Mouse (Mus musculus): Measurements from ENCODE around the gene Tceal7.

The Tceal7 gene

DNA sequence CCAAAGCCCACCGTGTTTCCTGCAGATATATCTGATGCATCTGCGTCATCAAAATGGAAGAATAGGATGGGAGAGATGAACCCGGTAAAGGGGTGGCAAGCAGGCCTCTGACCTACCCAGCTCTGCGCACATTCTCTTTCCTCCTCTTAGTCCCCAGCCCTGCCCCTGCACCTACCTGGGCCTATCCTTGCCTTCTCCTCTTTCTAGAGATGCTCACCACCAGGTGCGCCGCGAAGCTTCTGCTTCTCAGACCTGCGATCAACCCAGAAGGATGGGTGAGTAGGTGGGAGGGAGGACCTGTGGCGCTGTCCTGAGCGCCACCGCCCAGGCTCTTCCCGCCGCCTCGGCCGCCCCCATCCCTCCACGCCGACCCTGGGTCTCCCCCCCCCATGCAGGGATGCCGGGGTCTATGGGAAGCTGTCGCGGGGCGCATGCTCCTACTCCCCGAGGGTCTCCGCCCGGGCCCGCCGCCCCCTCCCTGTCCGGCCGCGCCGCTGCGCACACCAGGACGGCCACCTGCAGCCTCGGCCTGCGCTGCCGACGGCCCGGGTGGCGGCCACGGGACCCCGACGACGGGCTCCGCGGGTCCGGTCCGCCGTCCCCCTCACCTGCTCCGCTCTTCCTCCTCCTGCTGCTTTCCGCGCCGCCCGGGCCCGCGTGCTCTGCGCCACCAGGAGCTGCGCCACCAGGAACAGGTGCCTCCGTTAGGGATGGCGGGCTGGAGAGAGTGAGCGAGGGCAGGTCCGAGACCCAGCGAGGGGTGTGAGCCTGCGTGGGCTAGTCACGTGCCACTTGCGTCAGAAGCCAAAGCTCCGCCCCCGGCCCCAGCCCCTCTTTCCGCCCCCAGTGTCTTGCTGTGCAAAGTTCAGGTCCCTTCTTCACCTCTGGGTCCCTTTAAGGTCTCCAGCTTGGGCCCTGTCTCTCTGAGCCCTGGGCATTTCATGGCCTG lies at the start of gene Tceal7, which contains the start of gene Bex1:
TSS of gene Tceal7 (plus strand) at position 51 of the 949 bp plus-strand sequence.
TSS of gene Bex1 (minus strand) at position 785 of the 949 bp plus-strand sequence.
- peak in 1 of 2 experiments; percentile 13 for DNase-seq

DNA sequence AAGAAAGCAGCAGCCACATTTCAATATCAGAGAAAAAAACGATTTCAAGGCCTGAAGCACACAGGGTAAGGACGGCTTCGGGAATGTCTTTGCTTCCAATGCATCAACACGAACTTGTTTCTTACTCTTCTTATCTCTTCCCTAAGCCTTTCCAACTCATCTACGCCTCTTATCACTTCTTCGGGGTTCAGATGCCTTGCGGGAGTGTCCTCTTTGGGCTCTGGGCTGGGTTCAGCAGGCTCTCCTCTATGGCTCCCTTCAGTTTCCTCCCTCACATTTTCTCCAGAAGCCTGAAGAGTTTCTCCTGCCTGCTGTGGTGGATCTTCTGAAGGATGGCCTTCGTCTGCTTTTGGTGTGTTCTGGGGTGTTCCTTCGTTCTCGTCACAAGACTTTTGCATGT lies 44.0 kb upstream of the Tceal7 start:
- DNase-seq, result no peak

DNA sequence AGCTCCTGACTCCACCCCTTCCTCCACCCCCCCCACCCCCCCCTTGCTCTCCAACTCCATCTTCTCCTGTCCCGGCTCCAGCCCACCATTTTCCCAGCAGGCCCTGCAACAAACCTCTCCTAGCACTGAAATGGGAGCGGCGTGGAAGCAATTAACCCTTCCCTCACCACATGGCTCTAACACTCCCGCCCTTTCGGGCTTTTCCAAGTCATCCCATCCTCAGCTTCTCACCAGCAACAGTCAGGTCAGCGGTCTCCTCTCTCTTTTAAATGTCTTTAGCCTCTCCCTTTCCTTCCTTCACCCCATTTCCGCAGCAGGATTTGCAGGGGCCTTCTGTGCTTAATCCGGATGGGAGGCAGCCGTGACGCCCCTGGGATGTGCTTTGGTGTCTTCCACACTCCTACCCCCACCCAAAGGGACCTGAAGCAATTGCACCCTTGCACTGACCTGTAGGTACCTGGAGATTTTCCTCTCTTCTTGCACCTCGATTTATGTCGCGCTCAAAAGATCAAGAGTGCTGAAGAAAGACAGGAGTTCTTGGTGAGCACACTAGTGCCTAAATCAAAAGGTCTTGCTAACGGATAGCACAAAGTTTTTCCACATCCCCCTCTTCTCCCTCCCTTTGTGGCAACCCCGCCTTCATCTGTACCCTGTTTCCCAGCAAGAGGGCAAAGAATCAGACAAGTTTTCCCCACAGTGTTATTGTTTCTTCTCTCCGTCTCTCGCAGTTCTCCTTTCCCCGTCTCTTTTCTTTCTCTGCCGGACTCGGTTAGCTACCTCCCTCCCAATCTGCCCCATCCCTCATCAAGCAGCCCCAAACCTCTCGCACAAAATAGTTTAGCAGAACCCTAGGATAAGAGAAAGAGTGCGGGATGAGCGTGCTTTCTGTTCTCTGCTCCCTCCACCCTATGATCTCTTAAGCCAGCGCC lies 43.1 kb upstream of the Tceal7 start:
- no peak for DNase-seq

DNA sequence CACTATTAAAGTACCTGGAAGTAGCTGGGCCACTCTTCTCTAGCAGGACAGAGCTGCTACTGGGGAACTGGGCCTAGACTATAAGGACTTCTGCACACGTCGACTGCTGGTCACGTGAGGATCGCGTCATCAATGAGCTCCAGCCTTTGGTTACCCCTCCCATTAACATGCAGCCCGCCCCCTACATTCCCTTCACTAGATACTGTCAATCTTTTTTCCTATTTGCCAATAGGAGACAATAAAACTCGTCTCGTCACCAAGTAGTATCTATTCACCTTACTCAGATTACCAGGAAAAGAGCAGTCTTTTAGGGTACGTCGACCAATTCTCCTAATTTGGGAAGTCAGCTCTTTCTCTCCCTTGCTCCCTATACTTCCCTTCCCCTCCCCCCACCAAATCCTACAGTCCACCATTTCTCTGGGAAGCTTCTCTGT lies 42.4 kb upstream of the Tceal7 start, which contains the start of gene Tceal8:
TSS of gene Tceal8 (minus strand) at position 225 of the 434 bp plus-strand sequence.
- DNase-seq, result peak; percentile 2 to 20

DNA sequence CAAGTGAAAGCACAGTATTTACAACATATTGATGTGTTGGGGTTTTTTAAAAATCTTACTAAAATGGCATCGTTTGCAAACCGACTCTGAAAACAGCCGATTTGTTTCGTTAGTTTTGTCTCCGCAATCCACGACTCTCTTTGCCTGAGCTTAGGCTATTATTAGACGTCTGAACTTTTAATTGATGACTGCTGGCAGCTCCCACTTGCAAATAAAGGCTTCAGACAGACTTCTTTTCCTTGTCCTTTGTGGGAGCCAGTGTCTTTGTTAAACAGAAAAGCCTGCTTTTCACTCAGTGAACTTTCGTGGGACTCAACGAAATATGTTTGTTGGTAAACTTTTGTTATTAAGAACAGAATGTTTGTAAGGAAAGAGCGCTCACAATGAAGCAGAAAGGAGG lies 41.8 kb upstream of the Tceal7 start:
- DNase-seq, result no peak

DNA sequence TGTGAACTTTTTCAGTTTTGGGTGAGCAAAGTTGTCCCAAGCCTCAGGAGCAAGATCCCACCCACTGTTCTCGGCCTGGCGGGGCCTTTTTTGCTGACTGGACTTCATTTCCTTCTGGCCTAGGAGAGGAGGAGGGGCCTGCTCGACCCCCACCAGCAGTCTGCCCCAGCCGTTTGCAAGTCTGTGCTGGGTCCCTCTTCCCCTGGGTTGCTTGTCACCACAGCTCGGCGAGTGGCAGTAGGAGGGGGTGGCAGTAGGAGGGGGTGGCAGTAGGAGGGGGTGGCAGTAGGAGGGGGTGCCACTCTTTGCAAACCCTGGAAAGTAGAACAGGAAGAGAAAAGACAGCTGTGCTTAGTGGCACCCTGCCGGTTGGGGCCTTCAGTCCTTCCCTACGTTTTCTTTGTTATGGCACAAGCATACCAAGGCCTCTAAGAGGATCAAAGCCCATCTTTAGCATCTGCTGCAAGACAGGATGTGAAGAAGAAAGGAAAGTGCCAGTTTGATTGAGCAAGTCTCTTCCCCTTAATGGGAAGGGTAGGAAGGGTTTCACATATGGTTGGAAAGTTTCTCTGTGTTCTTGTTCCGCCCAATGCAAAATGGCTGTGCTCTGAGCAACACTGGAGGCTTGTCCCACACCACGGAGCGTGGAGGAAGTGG lies 33.6 kb upstream of the Tceal7 start:
- peak; percentile 11 to 52 for DNase-seq

DNA sequence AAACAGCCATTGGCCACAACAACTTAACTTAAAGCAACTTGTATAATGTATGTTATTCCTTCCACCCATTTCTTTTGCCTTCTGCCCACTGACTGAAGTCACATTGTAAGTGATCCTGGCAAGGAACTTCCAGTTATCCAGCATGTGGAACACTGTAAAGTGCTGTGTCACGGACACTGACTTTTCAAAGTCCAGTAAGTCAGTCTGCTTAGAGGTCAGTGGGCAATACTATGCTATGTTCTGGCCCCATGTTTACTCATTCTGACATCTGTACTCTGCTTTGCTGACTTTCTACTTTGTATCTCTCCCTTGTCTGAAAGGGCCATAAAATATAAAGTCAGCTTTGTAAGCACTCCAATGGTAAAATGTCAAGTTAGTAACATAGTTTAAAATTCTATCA lies 31.5 kb upstream of the Tceal7 start:
- no peak for DNase-seq

DNA sequence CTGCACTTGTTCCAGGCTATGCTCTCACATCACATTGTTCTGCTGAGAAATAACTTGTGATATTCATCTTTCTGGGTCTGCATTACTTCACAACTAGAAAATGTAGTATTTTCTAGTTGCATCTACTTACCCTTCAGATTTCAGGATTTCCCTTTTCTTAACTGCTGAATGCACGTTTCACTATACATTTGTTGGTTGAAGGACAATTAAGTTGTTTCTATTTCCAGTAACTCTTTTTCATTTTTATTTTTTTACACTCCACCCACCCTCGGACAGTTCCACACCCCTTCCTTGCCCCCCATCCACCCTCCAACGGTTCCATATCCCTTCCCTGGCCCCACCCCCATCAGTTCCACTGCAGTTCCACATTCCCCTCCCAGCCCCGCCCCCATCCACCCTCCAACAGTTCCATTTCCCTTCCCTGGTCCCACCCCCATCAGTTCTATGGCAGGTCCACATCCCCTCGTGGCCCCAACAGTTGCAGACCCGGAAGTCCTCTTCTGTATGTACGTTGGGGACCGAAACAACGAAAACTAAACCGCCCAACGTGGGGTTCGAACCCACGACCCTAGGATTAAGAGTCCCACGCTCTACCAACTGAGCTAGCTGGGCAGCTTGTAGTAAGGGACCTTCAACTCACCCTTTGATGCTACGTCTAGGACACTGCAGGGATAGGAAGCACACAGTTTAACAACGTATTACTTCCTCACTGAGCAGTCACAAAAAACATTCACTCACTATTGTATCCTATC lies 19.2 kb upstream of the Tceal7 start:
- DNase-seq, result no peak

DNA sequence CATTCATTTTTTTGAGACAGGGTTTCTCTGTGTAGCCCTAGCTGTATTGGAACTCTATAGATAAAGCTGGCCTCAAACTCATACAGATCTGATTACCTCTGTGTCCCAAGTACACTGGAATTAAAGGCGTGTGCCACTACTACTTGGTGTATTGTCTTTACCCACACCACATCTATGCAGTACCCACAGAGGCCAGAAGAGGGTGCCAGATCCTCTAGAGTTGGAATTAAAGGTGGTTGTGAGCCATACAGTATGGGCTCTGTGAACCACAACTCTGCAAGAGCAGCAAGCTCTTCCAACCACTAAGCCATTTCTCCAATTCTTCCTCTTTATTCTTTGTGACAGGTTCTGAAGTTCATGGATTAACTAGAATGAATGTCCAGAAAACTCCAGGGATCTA lies 17.7 kb upstream of the Tceal7 start:
- peak; percentile 41 to 43 for DNase-seq

DNA sequence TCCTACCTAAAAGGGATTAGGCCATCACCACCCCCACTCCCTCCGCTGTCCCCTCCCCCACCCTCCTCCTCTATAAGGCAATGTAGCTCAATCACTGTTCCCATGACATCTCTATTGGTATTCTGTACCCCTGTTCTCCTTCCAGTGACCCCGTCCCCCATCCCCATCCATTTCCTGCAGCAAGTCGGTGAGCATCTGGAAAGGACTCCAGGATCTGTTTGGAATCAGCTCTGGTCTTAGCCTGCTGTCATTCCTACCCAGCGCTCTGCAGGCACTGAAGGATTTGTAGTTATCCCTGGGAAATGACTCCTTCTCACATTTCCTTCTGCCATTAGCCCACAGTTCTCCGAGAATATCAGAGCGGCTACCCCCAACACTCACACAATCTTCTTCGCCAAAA lies 11.3 kb upstream of the Tceal7 start:
- no peak for DNase-seq

DNA sequence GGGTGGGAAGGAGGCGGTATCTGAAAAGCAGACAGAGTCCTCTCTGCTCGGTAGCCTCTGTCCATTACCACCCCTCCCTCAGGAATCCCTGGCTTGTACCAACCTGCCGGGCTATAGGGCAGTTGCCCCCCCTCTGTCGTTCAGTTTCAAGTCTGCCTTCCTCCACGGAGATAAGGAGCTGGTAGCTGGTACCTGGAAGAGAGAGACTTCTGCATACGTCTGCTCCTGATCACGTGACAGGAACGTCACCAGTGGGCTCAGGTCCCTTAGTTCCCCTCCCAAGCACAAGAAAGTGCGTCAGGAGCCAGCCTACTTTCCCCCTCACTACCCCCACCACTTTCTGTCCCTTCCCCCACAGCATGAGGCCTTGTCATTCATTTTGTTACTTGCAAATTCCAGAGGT lies 10.9 kb upstream of the Tceal7 start, which contains the start of gene Tceal5:
TSS of gene Tceal5 (minus strand) at position 213 of the 403 bp plus-strand sequence.
- no peak for DNase-seq

DNA sequence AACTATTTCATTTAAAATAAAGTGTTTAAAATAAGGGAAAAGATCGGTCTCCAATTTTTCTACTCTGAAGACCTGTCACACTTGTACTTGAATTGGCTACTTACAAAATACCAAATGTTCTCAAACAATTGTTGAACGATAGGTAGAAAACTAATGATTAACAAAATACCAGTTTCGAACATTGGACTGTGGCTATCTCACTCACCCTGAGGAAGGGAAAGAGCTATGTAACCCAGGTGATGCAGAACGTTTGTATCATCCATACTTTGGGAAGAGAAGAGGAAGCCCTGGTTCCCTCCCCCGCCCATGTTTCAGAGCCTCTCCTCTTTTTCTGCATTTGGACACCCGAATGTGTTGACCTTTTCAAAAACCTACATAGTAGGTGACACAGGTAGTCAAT lies 10.2 kb upstream of the Tceal7 start:
- no peak for DNase-seq

DNA sequence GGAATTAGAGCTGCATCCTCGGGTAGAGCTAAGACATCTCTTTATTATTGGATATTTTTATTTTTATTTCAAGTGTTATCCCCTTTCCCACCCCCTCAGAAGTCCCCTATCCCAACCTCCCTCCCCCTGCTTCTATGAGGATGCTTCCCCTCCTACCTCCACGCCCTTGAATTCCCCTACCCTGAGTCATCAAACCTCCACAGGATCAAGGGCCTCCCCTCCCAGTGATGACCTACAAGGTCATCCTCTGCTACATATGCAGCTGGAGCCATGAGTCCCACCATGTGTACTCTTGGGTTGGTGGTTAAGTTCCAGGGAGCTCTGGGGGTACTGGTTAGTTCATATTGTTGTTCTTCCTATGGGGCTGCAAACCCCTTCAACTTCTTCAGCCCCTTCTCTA lies 1.2 kb upstream of the Tceal7 start:
- DNase-seq, result no peak

DNA sequence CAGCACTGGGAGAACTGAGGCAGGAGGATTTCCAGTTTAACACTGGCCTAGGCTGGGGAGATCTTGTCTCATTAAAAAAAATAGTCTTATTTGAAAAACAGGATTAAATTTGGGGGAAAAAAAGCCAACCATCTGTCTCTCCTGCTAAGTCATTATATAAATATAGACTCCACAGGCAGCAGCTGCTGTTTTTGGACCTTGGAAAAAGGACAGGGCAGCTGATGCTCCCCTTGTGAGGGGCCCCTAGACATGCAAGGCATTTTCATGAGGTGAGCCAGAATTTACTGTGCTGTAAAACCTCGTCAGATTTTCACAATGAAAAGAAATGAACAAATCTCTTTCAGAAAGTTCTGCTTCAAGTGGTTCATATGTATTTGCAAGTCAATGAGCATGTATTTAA lies 1.7 kb downstream of the Tceal7 start:
- DNase-seq, result no peak

DNA sequence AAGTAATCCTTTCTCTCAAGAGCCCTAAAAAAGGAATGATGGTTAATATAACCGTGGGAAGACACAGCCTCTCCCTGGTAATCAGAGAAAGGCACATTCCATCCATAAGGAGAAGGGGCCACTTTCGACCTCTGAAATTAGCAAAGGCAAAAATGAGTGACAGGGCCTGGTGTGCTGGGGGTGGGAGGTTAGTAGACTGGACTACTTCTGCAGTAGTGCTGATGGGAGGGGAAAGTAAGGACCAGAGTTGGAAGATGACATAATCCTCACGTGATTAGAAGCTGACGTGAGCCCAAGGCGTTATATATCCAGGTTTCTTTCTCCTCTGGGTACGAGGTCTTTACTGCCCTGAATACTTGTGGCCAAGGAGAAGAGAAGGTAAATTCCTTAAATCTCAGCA lies 9.1 kb downstream of the Tceal7 start:
- no peak for DNase-seq

DNA sequence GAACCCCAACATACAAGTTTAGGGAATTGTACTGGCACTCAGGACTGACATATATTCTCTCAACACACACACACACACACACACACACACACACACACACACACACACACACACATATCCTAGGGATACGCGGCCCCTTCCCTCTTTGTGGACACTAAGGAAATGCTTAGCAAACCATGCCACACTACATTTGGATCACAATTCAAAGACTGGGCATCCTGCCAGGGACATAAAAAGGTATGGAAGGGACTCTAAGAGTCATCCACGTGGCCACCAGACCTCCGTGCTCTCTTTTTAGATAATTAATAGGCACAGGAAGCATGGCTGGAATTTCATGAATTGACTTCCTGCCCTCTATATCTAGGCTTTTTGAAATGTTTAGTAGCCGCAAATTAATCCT lies 13.2 kb downstream of the Tceal7 start:
- DNase-seq, result no peak

DNA sequence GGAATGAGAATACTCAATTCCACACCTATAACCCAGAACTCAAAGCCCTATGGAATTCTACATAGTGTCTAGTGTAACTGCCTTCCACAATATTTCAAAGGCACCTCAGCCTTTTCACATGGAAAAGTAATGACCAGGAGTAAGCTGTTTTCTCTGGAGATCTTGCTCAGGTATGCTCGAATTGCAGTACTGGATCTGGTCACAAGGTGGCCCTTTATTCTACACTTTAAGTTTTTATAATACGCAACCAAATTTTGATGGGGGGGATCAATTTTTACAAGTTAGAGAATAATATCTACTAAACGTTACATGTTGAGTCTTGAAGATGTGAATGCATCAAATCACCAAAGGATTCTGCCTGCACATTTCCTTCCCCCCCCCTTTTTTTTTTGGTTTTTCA lies 23.5 kb downstream of the Tceal7 start:
- peak in 1 of 2 experiments; percentile 17 for DNase-seq

DNA sequence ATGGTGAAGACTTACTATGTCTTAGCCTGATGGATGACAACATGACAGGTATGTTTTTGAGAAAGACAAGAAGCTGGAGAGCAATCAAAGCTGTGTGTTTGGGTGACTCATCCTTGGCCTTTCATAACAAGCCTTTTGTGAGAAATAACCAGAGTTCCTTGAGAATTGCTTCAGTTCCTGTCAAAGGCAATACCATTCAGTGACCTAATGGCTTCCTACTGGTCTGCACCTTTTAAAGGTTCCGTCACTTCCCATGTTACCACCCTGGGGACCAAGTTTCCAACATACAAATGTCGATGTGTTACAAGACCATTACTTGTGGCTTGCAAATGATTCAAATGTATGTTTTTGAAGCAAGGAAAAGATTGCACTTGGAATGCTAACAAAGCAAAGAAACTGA lies 28.6 kb downstream of the Tceal7 start:
- no peak for DNase-seq

DNA sequence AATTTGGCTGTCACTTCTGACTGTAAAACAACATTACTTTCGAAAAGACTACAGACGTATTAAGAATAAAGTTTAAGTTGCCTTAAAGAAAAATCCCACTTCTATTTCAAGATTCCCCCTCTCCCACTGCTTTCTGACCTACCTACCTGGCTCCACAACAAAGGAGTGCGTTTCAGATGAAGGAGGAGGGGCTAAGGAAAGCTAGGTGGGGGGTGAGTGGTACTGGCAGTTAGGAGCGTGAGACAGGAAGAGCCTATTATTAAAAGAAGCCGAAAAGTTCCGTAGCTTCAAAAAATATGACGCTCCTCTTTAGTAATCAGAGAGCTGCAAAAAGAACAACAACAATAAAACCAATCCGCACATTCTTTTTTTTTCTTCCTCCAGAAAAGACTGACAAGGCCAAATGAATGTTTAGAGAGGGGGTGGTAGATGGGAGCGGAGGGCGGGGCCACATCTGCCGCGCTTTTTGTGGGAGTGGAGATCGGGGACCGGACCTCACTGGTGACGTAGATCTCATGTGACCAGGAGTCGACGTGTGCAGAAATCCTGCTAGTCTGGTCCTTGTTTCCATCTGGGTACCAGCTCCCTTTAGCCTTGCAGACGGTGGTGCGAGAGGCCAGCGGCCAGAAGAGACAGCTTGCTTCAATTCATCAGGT lies 30.1 kb downstream of the Tceal7 start, which contains the start of gene Tceal9:
TSS of gene Tceal9 (plus strand) at position 506 of the 656 bp plus-strand sequence.
- DNase-seq, result peak; percentile 46 to 57

DNA sequence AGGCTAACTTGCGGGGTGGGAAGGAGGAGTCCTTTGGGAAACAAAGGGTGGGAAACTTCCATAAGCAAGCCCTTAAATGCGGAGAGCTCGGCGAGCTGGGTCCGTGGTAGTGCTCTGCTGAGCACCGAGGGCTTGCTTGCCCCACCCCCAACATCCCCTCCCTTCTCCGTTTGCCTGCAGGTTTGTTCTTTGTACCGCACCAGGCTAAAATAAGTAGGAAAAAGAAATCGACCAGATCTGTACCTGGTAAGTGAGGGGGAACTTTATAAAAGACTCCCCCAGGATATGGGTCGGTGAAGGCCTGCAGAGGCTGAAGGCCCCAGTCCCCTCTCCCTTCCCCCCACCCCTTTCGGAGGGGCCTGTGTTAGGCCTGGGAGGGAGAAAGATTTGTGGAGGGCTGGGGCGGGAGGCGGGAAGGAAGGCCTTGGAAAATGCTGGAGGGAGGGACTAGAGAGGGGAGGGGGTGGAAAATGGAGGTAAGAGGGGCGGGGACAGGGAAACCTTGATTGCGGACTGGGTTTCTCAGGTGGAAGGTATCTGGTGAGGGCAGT lies 31.0 kb downstream of the Tceal7 start:
- DNase-seq, result peak; percentile 18 to 27

DNA sequence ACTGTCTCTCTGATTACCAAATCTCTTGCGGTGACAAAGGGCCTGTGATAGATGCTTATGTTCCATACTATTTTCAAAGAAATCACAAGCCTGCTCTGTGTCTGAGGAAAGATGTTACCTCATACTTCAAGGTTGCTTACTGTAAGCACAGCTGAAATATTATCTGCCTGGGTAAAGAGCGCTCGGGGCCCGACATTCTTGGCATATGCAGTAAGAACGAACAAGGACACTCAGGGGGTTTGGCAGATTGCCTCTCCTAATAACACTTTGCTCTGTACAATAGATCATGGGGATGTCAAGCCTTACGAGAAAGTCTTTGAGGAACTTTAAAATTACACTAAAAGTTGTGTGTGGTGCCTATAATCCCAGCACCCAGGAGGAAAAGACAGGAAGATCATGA lies 34.2 kb downstream of the Tceal7 start:
- DNase-seq, result no peak

Data from thymus, postnatal 36 days (tissue).